7 mouse cellular contexts compared by ENCODE assay signal in genomic region chr5:146676470-146677150, GRCm38 (mm10).
A peak's percentile ranks its signal among the peaks of the same experiment; 100 is the strongest.
DNase-seq lines count a peak whose midpoint lies in the region; ATAC-seq and TF ChIP-seq lines count a peak whose summit lies in the region.

No protein-coding gene starts in this region.

- peak; percentile 75 for ATAC-seq in Patski

- POLR2A ChIA-PET in Patski (lab: Charles Lee), result interaction anchor here (0.6 to 4.8 kb wide), 15 partner anchors 11 to 288 kb away, joined by 3 to 37 read pairs (median 6); partner anchors contain the start of gene Rasl11a

- in situ Hi-C loops in Patski (cut with MboI; ENCODE audit: low pct_unique_long_range_greater_than_20kb), result loop anchor here (25.0 kb wide), 1 partner anchor 1036 kb away; no protein-coding TSS in a partner anchor

- peak; percentile 99 for DNase-seq in Patski (ENCODE audit: low read depth, low spot score)
- DNase-seq in c-Kit-positive CD71-negative TER-119-negative erythroid progenitor cells, embryonic 14.5 days (ENCODE audit: low read depth), result peak; percentile 58
- peak; percentile 83 for DNase-seq in kidney, adult 18-20 months
- peak; percentile 81 for DNase-seq in lung, postnatal 10 days
- DNase-seq in yolk sac, embryonic 10.5 days (ENCODE audit: low spot score), result peak; percentile 79
- no peak for DNase-seq in left cerebral cortex, postnatal 36 days (ENCODE audit: low spot score in 2 of 2)
- no peak for DNase-seq in left cerebral cortex, adult 11 months (ENCODE audit: low spot score)

- no peak for TF ChIP-seq CTCF in Patski (IDR thresholded peaks at IDR 0.05)

- H3K27me3 ChIP-seq in Patski, result no peaks in the 10 kb centered on the region

- CTCF ChIA-PET in Patski (lab: Charles Lee), result interaction anchor here (1.2 to 9.7 kb wide), 10 partner anchors 9 to 642 kb away, joined by 4 to 165 read pairs (median 15); partner anchors contain the start of gene Rasl11a

- intact Hi-C loops in left cerebral cortex, postnatal 36 days (cut with DNase I), result loop anchor here (10.0 kb wide), 2 partner anchors 228 to 638 kb away; no protein-coding TSS in a partner anchor

Comparison
In these comparisons a context has a peak if more than half of its experiments do, and no peak if none do; other contexts are left out.
1. DNase-seq: peak in Patski (single experiment), c-Kit-positive CD71-negative TER-119-negative erythroid progenitor cells, embryonic 14.5 days (single experiment), kidney, adult 18-20 months (single experiment), lung, postnatal 10 days (single experiment) and yolk sac, embryonic 10.5 days (single experiment); none in left cerebral cortex, postnatal 36 days (0 of 2) and left cerebral cortex, adult 11 months (single experiment).